Mouse (Mus musculus) gastrocnemius, adult 2 months (tissue): ENCODE measurements around the gene Pklr. TPM values are rescaled to one million over a fixed set of nuclear protein-coding genes. Genes with fewer than 3 reads are reported as not detected.

ENCODE experiments used
- DNase-seq: peaks from one replicate; pipeline ENCODE4 v3.0.0; 2022
- H3K27ac ChIP-seq: fragments of 200-600 bp; 2 replicates; pipeline ENCODE4 v1.8.1; 2022; ENCODE audit warnings: mild to moderate bottlenecking
- H3K4me3 ChIP-seq: fragments of 200-600 bp; 2 replicates; pipeline ENCODE4 v1.8.1; 2022; ENCODE audit warnings: mild to moderate bottlenecking, moderate library complexity
- CTCF ChIP-seq: fragments of 200-600 bp; IDR thresholded peaks from 2 replicates; pipeline ENCODE4 v1.8.1; 2022; ENCODE audit warnings: antibody characterized with exemption, mild to moderate bottlenecking, moderate library complexity
- intact Hi-C: fragments of 180-260 bp; cut with DNase I; formaldehyde crosslinking; loops from one replicate; pipeline ENCODE4 v1.15.1; 2025
- total RNA-seq, 2 experiments: library from RNA; stranded (reverse); gene quantifications; 2 replicates each; pipeline ENCODE4 v1.2.3; 2021

Gene Pklr
- total RNA-seq, 2 experiments from 2014 or later = not detected

DNA sequence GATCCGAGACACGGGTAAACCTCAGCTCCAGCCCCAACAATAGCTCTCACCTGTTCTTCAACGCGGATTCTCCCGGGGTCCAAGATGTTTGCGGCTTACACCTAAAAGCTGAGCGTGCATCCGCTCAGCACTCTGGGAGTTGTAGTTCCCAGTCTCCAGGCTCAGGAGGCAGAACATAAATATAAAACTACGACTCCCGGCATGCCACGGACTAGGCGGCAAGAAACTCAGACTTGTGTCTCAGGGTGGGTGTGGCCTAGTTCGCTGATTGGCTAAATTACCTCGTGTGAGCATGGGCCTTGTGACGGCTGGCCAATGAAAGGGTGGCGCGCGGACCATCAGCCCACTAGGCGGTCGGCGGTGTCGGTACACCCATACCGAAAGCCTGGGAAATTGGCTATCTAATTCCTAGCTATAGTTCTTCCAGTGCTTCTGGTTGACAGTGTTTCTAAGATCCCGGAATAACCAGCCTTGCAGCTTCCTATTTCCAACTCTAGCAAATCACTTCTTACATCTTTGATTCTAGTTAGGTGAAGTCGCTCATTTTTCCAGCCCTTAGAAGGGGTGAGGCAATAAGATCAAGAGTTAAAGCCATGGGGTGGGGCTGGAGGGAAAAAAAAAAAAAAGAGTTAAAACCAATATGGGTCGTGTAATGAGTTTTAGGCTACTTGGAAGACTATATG is 34.0 kb upstream of the Pklr start, which contains the start of gene Fdps:
Gene Fdps (minus strand): TSS at position 148 of the 683 bp plus-strand sequence.
- intact Hi-C loops = no loop called here

DNA sequence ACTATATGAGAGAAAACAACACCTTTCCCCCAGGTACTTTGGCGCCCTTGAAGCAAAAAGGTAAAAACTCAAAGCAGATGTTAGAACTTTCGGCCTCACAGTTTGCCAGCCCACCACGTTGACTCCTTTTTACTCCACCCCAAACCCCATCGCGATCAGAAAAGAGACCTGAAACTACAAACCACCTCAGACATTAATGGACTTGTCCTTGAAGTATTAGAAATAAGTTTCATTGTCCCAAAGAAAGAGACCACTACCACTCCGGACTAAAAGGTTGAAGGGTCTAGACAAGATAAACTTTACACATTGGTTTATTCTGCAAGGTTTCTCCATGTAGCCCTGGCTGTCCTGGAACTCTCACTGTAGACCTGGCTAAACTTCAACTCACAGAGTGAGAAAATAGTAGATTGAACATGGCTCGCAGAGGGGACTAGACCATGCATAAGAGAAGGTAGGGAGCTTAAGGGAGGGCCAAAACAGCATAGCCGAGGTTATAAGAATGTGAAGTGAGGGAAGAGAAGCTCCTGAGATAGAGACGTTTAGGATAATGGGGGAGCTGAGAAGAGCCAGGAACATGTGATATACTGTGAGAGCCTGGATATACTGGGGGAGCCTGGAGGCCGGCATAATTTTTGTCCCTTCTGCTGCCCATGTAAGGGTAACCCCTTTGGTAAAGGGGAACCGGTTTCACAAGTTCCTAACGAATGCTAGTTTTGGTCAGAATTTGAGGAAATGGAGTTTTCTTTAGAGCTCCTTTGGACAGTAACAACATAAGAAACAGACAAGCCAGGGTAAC is 33.2 kb upstream of the Pklr start:
- DNase-seq = no peak
- intact Hi-C loops = no loop called here
- TF ChIP-seq CTCF = no peak
- Histone ChIP-seq H3K27ac (peak overlapping the region; percentile 64), H3K4me3 (peak overlapping the region; percentile 82)

More for the DNA sequence above, 34.0 kb upstream of the Pklr start, which contains the start of gene Fdps:
- DNase-seq = peak; percentile 96
- TF ChIP-seq CTCF = peak; percentile 35
- H3K27ac ChIP-seq = peak within 1 kb of the TSS; percentile 80
- peak within 1 kb of the TSS; percentile 82 for H3K4me3 ChIP-seq

DNA sequence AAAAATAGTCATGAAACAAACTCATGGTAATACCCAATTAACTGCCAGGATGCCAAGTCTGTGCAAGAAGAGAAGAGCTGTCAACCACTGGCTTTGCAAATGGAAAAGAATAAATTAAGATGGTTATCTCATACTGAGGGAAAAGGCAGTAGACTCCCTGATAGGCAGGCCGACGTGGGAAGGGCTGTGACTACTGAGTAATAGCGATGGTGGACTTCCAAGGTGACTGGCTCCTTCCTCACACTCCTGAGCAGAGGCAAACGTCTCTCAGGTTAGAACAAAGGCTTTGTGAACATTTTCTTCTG is 32.7 kb upstream of the Pklr start:
- DNase-seq = no peak
- TF ChIP-seq CTCF = no peak
- Histone ChIP-seq H3K27ac (no peak overlapping the region), H3K4me3 (no peak overlapping the region)
- intact Hi-C loops = no loop called here

DNA sequence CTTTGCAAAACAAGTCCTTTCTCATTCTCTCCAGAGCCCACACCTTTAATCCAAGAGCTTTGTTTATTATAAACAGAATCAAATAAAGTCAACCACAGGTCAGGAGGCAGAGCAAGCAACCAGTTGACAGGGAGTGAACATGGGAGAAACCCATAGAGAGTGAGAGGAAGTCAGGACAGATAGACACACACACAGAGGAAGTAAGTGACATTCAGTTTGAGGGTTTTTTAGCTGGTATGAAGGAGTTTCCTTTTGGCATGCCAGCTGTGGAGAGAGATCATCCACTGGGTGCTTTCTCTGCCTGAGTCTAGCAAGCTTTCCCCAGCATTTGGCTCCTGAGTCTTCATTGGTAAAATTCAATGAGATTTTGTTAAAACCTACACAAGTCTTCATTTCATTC is 29.1 kb upstream of the Pklr start:
- intact Hi-C loops = no loop called here
- Histone ChIP-seq H3K27ac (no peak overlapping the region), H3K4me3 (no peak overlapping the region)
- TF ChIP-seq CTCF = no peak
- DNase-seq = no peak

DNA sequence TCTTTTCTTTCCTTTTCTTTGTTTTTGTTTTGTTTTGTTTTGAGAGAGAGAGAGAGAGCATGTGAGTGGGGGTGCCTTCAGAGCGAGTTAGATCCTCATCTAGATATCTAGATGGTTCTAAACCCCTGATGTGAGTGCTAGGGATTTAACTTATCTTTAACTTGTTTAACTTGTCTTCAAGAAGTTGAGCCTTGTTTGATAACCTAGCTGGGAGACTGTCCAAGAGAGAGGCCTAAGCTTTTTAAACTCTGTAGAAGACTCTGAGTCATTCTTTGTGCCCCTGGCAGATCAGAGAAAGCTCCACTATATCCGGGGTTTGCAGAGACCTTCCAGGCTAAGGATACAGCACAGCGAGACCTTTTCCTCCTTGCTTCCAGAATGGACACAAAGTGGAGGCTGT is 28.4 kb upstream of the Pklr start:
- no peak overlapping the region for H3K4me3 ChIP-seq
- DNase-seq = no peak
- no peak for TF ChIP-seq CTCF
- intact Hi-C loops = no loop called here
- no peak overlapping the region for H3K27ac ChIP-seq

DNA sequence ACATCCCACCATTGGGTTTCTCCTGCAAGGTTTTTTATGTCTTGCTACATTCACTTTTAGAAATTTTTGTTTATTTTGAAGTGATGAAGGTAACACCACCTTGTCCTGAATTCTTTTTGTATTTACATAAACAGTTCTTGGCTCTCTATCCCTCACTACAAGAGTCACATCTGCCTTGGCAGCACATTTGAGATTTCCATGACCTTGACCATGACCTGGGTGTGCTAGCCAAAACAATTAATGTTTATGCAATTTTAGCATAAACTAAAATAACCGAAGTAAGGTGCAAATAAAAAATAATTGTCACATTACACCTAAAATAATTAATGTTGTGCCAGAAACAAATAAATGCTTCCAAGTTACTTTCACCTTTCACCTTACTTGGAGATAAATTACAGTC is 27.8 kb upstream of the Pklr start:
- no peak for DNase-seq
- Histone ChIP-seq H3K27ac (no peak overlapping the region), H3K4me3 (no peak overlapping the region)
- TF ChIP-seq CTCF = no peak
- intact Hi-C loops = no loop called here

DNA sequence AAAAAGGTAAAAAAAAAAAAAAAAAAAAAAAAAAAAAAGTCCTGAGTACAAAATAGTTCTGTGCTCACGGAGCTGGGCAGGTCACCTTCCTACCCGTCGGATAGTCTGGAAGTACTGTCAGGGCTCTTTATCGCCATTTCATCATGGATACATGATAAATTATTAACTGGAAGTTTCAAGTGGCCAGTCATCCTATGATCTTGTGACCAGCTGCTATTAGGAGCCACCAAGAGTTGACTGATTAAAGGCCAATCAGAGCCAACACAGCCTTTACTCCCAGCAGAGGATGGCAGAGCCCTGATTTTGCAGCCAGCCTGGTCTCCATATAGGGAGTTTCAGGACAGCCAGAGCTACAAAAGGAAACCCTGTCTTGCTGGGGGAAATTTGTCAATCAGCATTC is 22.9 kb upstream of the Pklr start:
- no peak for DNase-seq
- intact Hi-C loops = no loop called here
- Histone ChIP-seq H3K4me3 (no peak overlapping the region), H3K27ac (no peak overlapping the region)
- TF ChIP-seq CTCF = no peak

DNA sequence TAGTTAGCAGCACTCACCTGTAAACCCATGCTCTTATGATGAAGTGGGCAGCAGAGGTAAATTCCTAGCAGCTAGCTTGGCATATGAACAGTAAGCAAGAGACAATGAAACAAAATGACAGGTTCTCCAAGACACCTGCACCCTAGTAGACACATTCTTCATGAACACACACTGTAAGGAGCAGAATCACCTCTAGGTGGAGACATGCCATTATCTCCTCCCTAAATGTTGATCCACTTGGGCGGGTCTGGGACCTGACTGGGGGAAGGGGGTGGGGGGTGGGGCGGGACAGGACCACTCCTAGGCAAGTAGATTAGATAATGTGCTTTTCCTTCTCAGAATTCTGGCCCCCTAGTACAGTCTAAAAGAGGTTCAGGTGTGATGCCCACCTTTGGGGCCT is 20.4 kb upstream of the Pklr start:
- peak; percentile 53 for TF ChIP-seq CTCF
- intact Hi-C loops = loop anchor here (1.0 kb wide), 1 partner anchor 101 kb away; no protein-coding TSS in a partner anchor

DNA sequence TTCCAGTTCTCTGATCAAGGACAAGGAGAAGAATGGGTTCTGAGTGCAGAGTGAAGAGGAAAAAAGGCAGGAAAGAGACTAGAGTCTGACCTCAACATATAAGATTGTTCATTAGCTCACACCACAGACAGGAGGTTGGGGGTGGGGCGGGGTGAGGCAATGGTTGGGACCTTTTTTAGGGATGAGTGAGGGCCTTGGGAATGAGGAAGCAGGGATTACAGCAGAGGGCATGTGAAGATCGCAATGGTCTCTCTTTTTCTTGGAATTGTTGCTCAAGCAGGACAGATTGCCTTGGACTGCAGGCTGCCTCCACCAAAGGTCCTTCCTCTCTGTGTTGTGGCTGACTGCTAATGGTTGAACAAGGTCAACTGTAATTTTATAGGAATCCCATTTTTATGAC is 12.6 kb upstream of the Pklr start:
- no peak overlapping the region for H3K4me3 ChIP-seq
- peak; percentile 67 for DNase-seq
- intact Hi-C loops = no loop called here
- no peak for TF ChIP-seq CTCF
- H3K27ac ChIP-seq = peak overlapping the region; percentile 59

More for the DNA sequence above, 20.4 kb upstream of the Pklr start:
- H3K27ac ChIP-seq = no peak overlapping the region
- no peak overlapping the region for H3K4me3 ChIP-seq
- no peak for DNase-seq

DNA sequence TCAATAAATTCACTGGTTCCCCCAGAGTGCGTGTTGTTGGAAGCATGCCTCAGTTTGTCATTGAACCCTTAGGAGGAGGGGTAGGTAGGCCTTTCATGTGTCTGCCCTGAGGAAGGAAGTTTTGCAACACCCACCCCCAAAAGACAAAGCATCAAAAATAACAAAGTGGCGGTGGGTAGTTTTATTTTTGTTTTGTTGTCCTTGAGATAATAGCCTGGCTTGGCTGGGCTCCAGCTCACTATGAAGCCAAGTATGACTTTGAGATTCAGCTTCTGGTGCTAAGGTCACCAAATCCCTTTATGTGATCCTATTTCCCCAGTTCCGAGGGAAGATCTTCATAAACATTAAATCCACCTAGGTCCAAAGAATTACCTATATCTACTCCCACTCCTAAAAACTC is 11.7 kb upstream of the Pklr start:
- DNase-seq = no peak
- no peak for TF ChIP-seq CTCF
- H3K4me3 ChIP-seq = no peak overlapping the region
- intact Hi-C loops = no loop called here
- no peak overlapping the region for H3K27ac ChIP-seq

DNA sequence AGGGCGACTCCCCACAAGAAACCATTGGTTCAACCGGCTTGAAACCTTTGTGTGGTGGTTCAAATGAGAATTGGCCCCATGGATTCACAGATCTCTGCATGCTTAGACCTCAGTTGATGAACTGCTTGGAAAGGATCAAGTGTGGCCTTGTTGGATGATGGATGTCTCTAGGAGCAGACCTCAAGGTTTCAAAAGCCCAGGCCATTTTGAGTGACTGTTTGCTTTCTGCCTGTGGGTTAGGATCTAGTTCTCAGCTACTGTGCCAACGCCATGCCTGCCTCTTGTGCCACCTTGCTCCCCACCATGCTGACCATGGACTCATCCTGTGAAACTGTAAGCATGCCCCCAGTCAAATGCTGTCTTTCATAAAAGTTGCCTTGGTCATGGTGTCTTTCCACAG is 10.0 kb upstream of the Pklr start:
- Histone ChIP-seq H3K27ac (no peak overlapping the region), H3K4me3 (no peak overlapping the region)
- no peak for TF ChIP-seq CTCF
- no peak for DNase-seq
- intact Hi-C loops = no loop called here

DNA sequence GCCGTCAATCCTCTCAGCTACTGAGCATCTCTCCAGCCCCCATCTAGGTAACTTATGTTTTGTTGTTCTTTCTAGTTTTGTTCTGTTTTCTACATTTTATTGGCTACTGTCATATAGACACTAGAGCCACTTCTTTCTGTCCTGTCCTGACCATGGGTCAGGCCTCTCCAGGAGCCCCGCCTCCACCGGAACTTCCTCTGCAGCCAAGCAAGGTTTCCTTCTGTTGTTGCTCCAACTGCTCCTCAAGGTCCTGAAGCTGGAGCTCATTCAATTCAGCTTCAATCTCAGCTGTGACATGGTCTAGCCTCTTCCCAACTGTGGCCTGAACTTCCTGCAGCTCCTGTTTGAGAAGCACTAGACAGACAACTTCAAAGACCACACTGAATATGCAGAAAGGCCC is 6.0 kb upstream of the Pklr start:
- H3K27ac ChIP-seq = no peak overlapping the region
- TF ChIP-seq CTCF = no peak
- no peak for DNase-seq
- intact Hi-C loops = no loop called here
- no peak overlapping the region for H3K4me3 ChIP-seq

DNA sequence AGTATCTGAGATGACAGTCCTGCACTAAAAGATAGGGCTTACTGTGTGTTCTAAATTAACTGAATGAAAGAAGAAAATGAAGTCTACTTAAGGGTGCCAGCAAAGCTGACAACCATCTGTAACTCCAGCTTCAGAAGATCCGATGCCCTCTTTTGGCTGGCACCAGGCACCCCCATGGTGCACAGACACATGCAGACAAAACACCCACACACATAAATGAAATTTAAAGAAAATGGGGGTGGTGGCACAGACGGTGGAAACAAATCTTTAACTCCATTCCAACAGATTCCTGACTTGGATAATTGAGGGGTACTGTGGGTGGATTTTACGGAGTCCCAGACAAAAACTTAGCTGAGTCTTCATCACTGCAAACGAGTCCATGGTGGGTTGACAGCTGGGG is 4.1 kb upstream of the Pklr start:
- H3K4me3 ChIP-seq = no peak overlapping the region
- no peak for DNase-seq

More for the DNA sequence above, 4.1 kb upstream of the Pklr start:
- no peak overlapping the region for H3K27ac ChIP-seq
- intact Hi-C loops = no loop called here
- TF ChIP-seq CTCF = no peak
